Mouse (Mus musculus) hindbrain, embryonic 15.5 days (tissue): ENCODE measurements at regions not wholly inside any gene's neighbourhood (a gene's known extent, or its start where the extent isn't known, plus 50 kb on each side); places are given as distances from the start of the nearest gene placed in this dataset.

Source experiments
- ATAC-seq: fragments of 200-750 bp; cut with Nextera tagmentation; 2 replicates; pipeline ENCODE4 v1.8.0; 2017; ENCODE audit warnings: low read depth, moderate number of reproducible peaks, moderate TSS enrichment; ENCODE audit not compliant: low FRiP score
- H3K27ac ChIP-seq: fragments of 300-500 bp; sonication (generic); replicated peaks from 2 replicates; pipeline ENCODE4 v1.5.1; 2015; ENCODE audit warnings: mild to moderate bottlenecking, inconsistent platforms
- H3K27me3 ChIP-seq: fragments of 300-500 bp; sonication (generic); 2 replicates; pipeline ENCODE4 v1.6.1; 2015; ENCODE audit warnings: control low read depth, inconsistent platforms
- H3K36me3 ChIP-seq: fragments of 300-500 bp; sonication (generic); 2 replicates; pipeline ENCODE4 v1.6.1; 2015; ENCODE audit warnings: control low read depth, inconsistent platforms
- H3K4me1 ChIP-seq: fragments of 300-500 bp; sonication (generic); replicated peaks from 2 replicates; pipeline ENCODE4 v1.6.1; 2015; ENCODE audit warnings: control low read depth, inconsistent platforms
- H3K4me2 ChIP-seq: fragments of 300-500 bp; sonication (generic); 2 replicates; pipeline ENCODE4 v1.6.1; 2015; ENCODE audit warnings: moderate library complexity, mild to moderate bottlenecking, inconsistent platforms
- H3K4me3 ChIP-seq: fragments of 300-500 bp; sonication (generic); 2 replicates; pipeline ENCODE4 v1.5.1; 2015; ENCODE audit warnings: mild to moderate bottlenecking, inconsistent platforms
- H3K9ac ChIP-seq: fragments of 300-500 bp; sonication (generic); 2 replicates; pipeline ENCODE4 v1.6.1; 2015; ENCODE audit warnings: inconsistent platforms
- H3K9me3 ChIP-seq: fragments of 300-500 bp; sonication (generic); 2 replicates; pipeline ENCODE4 v1.6.1; 2016; ENCODE audit warnings: control low read depth, inconsistent platforms
- WGBS: fragments of 180-500 bp; shearing (Covaris S2); methylation state at CpG from one replicate; pipeline ENCODE4 v1.1.7; 2015; 5-methylcytosine and 5-hydroxymethylcytosine counted together

DNA sequence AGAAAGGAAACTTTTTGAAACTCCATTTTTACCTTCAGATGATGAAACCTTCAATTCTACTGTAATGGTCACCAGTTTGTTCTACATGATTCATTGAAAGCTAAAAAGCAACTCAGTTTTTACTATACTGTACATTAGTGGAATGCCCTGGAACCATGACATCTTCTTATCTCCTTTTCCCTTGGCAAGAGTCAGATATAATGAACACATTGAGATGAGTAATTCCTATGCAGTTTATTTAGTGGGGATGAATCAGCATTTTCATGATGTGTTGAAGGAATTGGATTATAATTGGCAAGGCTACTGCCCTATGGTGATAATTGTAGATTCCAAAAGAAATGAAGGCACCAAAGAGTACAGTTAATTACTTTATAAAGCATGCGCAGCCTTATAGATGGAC, 165.8 kb upstream of the Mmadhc start:
- Histone ChIP-seq H3K4me3 (no peak overlapping the region), H3K27me3 (no peaks in the 10 kb centered on the region), H3K9ac (no peak overlapping the region), H3K36me3 (no peaks in the 10 kb centered on the region), H3K9me3 (no peaks in the 10 kb centered on the region; the same call in 1 of the 2 replicates), H3K4me1 (no peaks in the 10 kb centered on the region), H3K27ac (no peak overlapping the region), H3K4me2 (no peak overlapping the region)
- ATAC-seq = no peak
- 98% methylated on average over 1 of the region's 1 CpGs for WGBS

DNA sequence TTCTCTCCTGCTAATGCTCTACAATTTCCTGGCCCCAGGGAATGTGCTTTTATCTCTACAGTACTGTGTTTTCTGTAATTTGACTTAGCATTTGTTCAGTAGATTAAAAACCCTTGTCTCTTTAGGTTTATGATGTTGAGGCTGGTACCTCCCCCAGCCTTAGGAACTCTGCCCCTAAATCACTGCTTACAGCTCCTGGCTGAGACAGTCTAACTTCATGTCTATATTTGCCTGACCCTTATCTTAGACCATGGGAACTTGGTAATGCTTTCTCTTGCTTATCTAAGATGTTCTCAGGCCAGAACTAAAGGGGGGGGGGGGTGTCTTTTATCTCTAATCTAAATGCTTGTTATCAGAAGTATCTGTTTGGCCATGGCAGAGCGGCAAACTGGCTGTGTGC, 160.1 kb upstream of the Mmadhc start:
- WGBS = 91% methylated on average over 1 of the region's 1 CpGs
- H3K9me3 ChIP-seq = no peaks in the 10 kb centered on the region; the same call in 1 of the 2 replicates
- no peak overlapping the region for H3K4me3 ChIP-seq
- no peaks in the 10 kb centered on the region for H3K4me1 ChIP-seq
- H3K4me2 ChIP-seq = no peak overlapping the region
- no peak for ATAC-seq
- H3K9ac ChIP-seq = no peak overlapping the region
- no peaks in the 10 kb centered on the region for H3K36me3 ChIP-seq
- H3K27ac ChIP-seq = no peak overlapping the region
- H3K27me3 ChIP-seq = no peaks in the 10 kb centered on the region

GRCm38 (mm10) chr2:50448117-50448516, 151.5 kb upstream of the Mmadhc start:
- no peak for ATAC-seq
- no peaks in the 10 kb centered on the region for H3K9me3 ChIP-seq

DNA sequence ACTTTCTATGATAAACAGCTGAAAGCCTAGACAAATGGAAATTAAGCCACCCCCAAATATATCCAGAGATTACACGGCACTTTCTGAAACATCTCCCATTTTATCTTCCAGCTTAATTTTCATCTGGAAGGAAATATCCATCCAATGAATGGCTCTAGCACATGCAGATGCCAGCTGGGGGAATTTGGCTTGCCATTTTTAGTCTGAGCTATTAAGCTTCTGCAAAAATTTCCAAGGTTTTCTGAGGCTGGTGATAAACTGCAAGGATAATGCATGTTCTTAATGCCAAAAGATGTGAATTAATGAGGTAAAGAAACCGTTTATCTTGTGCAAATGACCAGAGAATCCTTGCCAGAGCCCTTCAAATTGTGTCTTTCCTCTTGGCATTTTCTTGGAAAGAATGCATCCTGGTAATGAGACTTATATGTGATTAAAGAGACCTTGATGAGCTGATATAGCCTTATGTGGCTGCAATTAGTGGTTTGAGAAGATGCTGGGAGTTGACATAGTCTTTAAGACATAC, 149.4 kb upstream of the Mmadhc start:
- 61% methylated on average over 2 of the region's 2 CpGs for WGBS

More at GRCm38 (mm10) chr2:50448117-50448516, 151.5 kb upstream of the Mmadhc start:
- Histone ChIP-seq H3K4me1 (no peaks in the 10 kb centered on the region), H3K9ac (no peak overlapping the region), H3K4me2 (no peak overlapping the region), H3K27me3 (no peaks in the 10 kb centered on the region), H3K27ac (no peak overlapping the region), H3K36me3 (no peaks in the 10 kb centered on the region), H3K4me3 (no peak overlapping the region)

DNA sequence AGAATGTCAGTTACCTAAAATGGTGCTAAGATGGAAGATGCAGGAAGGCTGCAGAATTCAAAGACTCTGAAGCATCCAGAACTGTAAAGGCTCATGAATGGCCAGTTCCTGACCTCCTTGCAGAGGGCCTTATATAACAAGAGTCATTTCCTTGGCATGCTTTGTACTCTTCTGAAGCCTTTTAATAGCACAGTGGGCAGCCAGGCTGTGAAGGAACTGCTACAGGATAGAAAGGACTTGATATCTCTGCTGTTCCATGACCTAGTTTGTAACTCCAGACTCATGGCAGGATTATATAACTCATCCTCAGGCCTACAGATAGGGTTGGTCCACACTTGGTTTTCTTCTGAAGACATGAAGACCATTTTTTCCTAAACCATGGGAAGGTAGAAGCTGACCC, 143.7 kb upstream of the Mmadhc start:
- H3K36me3 ChIP-seq = no peaks in the 10 kb centered on the region
- no peak overlapping the region for H3K9ac ChIP-seq
- H3K27me3 ChIP-seq = no peaks in the 10 kb centered on the region
- H3K4me3 ChIP-seq = no peak overlapping the region
- no peak overlapping the region for H3K4me2 ChIP-seq
- ATAC-seq = no peak
- H3K4me1 ChIP-seq = no peaks in the 10 kb centered on the region
- H3K27ac ChIP-seq = no peak overlapping the region
- no peaks in the 10 kb centered on the region for H3K9me3 ChIP-seq

More for the DNA sequence above, 149.4 kb upstream of the Mmadhc start:
- no peaks in the 10 kb centered on the region for H3K36me3 ChIP-seq
- no peaks in the 10 kb centered on the region for H3K9me3 ChIP-seq
- H3K27ac ChIP-seq = no peak overlapping the region
- H3K4me1 ChIP-seq = no peaks in the 10 kb centered on the region
- H3K4me2 ChIP-seq = no peak overlapping the region
- H3K4me3 ChIP-seq = no peak overlapping the region
- no peaks in the 10 kb centered on the region for H3K27me3 ChIP-seq
- no peak overlapping the region for H3K9ac ChIP-seq
- no peak for ATAC-seq

DNA sequence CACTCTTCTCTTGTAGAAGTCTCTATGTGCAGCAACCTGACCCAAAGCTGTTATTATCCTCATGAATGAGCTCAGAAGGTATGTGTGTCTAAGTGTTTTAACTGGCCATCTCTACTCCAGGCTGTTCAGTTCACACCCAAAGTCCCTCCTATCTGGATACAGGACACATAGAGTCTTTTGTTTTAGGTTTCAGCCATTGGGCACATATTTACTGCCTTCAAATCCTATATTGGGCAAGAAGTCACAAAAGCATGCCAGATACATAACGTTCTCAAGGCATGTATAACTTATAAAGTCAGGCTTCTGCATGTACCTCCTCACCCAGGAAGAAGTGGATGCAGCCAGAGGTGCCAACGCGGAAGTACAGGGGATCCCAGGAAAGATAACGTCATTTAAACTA, 136.6 kb upstream of the Mmadhc start:
- no peaks in the 10 kb centered on the region for H3K9me3 ChIP-seq
- H3K36me3 ChIP-seq = no peaks in the 10 kb centered on the region
- 93% methylated on average over 4 of the region's 4 CpGs for WGBS
- no peak overlapping the region for H3K27ac ChIP-seq
- ATAC-seq = no peak
- H3K4me2 ChIP-seq = no peak overlapping the region
- no peak overlapping the region for H3K9ac ChIP-seq
- H3K27me3 ChIP-seq = no peaks in the 10 kb centered on the region
- H3K4me3 ChIP-seq = no peak overlapping the region
- H3K4me1 ChIP-seq = no peaks in the 10 kb centered on the region

DNA sequence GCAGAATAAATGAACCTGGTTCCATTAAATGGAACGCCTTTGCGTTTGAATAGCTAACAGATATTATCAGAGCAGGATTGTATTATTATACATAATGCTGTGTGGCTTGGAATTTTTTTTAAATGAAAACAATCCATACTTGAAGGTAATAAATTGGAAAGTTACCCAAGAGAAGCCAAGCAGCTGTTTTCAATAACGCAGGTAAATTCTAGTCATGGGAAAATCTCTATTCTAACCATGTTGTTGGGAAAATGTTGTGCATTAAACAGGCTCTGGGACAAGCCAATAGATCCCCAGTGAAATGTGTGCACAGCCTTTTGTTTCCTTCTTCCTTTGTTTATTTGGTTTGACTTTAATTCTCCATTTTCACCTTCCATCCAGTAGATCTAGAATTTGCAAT, 128.6 kb upstream of the Mmadhc start:
- ATAC-seq = no peak
- WGBS = 73% methylated on average over 3 of the region's 3 CpGs
- Histone ChIP-seq H3K9me3 (no peaks in the 10 kb centered on the region), H3K36me3 (no peaks in the 10 kb centered on the region), H3K27me3 (no peaks in the 10 kb centered on the region), H3K4me1 (no peaks in the 10 kb centered on the region), H3K4me2 (no peak overlapping the region), H3K27ac (no peak overlapping the region), H3K9ac (no peak overlapping the region), H3K4me3 (no peak overlapping the region)

DNA sequence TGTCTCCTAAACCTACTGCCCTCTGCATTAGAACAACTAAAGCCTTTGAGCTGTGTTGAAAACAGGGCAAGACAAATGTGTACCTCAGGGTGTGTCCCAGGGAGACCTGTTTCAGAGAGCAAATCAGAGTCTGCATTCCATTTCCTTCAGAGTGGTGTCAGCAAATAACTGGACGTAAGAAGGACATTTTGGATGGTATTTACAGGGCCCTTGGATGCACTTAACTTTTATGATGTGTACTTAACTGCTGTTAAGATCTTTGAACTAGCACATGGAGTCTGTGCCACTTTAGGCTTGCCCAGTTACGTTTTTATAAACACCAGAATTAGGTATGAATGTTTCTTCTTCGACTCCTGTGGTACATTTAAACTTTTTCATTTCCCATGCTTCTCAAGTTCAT, 123.0 kb upstream of the Mmadhc start:
- H3K36me3 ChIP-seq = no peaks in the 10 kb centered on the region
- no peak overlapping the region for H3K4me3 ChIP-seq
- H3K9ac ChIP-seq = no peak overlapping the region
- H3K9me3 ChIP-seq = no peaks in the 10 kb centered on the region
- ATAC-seq = no peak
- no peak overlapping the region for H3K27ac ChIP-seq
- WGBS = 84% methylated on average over 3 of the region's 3 CpGs
- no peaks in the 10 kb centered on the region for H3K4me1 ChIP-seq
- no peaks in the 10 kb centered on the region for H3K27me3 ChIP-seq
- H3K4me2 ChIP-seq = no peak overlapping the region

DNA sequence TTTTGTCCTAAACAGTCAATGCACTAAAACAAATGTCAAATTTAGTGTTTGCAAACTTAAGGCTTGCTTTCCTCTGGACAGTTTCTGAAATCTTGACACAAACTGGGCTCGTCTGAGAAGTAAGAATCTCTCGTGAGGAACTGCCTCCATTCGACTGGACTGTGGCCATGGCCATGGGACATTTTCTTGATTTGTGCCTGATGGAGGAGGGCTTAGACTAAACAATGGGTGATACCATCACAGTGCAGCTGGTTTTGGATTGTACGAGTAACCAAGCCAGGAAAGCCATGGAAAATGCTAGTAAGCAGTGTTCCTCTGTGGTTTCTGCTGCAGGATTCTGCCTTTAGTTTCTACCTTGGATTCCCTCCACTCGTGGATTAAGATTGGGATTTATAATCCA, 121.0 kb upstream of the Mmadhc start:
- Histone ChIP-seq H3K9ac (no peak overlapping the region), H3K4me1 (no peaks in the 10 kb centered on the region), H3K36me3 (no peaks in the 10 kb centered on the region), H3K27ac (no peak overlapping the region), H3K4me3 (no peak overlapping the region), H3K27me3 (no peaks in the 10 kb centered on the region), H3K4me2 (no peak overlapping the region), H3K9me3 (no peaks in the 10 kb centered on the region)
- 91% methylated on average over 5 of the region's 5 CpGs for WGBS
- ATAC-seq = no peak

- ATAC-seq = no peak
- WGBS = 96% methylated on average over 5 of the region's 5 CpGs
- Histone ChIP-seq H3K4me1 (no peaks in the 10 kb centered on the region), H3K4me2 (no peak overlapping the region), H3K27me3 (no peaks in the 10 kb centered on the region), H3K9ac (no peak overlapping the region), H3K36me3 (no peaks in the 10 kb centered on the region), H3K27ac (no peak overlapping the region), H3K4me3 (no peak overlapping the region), H3K9me3 (no peaks in the 10 kb centered on the region)
Observed at GRCm38 (mm10) chr2:50417135-50417534, 120.5 kb upstream of the Mmadhc start.

DNA sequence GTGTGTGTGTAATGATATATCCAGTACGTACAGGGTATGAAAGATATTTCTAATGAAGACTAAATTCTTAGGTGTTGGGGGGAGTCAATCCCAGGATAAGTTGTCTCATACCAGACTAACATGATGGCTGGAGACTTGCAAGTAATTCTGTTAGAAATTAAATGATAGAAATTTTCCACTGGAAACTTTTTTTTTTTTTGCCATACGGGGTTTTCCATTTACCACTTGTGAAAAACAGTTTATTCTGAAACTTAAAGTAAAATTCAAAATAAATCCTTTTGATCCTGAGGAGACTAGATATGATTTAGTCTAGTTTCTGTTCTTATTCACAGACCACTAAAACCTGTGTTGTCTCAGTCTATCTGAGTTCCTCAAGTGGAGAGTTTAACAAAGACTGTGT, 119.5 kb upstream of the Mmadhc start:
- ATAC-seq = no peak
- WGBS = 98% methylated on average over 2 of the region's 2 CpGs
- no peak overlapping the region for H3K4me2 ChIP-seq
- H3K9me3 ChIP-seq = no peaks in the 10 kb centered on the region
- no peak overlapping the region for H3K9ac ChIP-seq
- H3K36me3 ChIP-seq = no peaks in the 10 kb centered on the region
- H3K27ac ChIP-seq = no peak overlapping the region
- H3K4me3 ChIP-seq = no peak overlapping the region
- H3K27me3 ChIP-seq = no peaks in the 10 kb centered on the region
- H3K4me1 ChIP-seq = no peaks in the 10 kb centered on the region

- Histone ChIP-seq H3K27me3 (no peaks in the 10 kb centered on the region), H3K4me1 (no peaks in the 10 kb centered on the region), H3K27ac (no peak overlapping the region), H3K9ac (no peak overlapping the region), H3K4me2 (no peak overlapping the region), H3K4me3 (no peak overlapping the region), H3K36me3 (no peaks in the 10 kb centered on the region), H3K9me3 (no peaks in the 10 kb centered on the region)
- ATAC-seq = no peak
- WGBS = 50% methylated on average over 4 of the region's 4 CpGs
Observed at GRCm38 (mm10) chr2:50405932-50406331, 109.3 kb upstream of the Mmadhc start.

DNA sequence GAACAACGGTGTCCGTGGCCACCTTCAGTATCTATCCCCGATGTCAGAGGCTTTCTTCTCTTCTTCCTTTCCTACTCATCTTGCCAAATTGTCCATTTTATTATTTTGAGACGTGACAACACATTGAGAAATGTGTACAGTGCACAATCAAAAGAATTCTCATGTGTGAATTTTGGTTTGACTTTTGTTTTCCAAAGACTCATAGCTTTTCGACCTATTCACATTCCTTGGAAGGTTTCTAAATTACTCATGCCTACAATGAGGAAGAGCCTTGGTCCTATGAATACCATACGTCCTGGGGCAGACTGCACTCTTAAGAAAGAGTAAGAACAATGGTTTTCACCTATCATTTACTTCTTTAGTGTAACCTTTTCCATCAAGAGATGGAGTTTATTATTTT, 106.5 kb upstream of the Mmadhc start:
- ATAC-seq = no peak
- Histone ChIP-seq H3K4me2 (no peak overlapping the region), H3K27ac (no peak overlapping the region), H3K9me3 (no peaks in the 10 kb centered on the region), H3K4me3 (no peak overlapping the region), H3K4me1 (no peaks in the 10 kb centered on the region), H3K36me3 (no peaks in the 10 kb centered on the region), H3K9ac (no peak overlapping the region), H3K27me3 (no peaks in the 10 kb centered on the region)
- 92% methylated on average over 6 of the region's 6 CpGs for WGBS
